Mouse (Mus musculus): Measurements from ENCODE around the gene Timm17a. TPM values are rescaled to one million over a fixed set of nuclear protein-coding genes. Genes with fewer than 3 reads are reported as not detected.
A peak's percentile ranks its signal among the peaks of the same experiment; 100 is the strongest.

Timm17a gene
- polyA plus RNA-seq, 1 experiment from 2014 or later = 234 TPM

DNA sequence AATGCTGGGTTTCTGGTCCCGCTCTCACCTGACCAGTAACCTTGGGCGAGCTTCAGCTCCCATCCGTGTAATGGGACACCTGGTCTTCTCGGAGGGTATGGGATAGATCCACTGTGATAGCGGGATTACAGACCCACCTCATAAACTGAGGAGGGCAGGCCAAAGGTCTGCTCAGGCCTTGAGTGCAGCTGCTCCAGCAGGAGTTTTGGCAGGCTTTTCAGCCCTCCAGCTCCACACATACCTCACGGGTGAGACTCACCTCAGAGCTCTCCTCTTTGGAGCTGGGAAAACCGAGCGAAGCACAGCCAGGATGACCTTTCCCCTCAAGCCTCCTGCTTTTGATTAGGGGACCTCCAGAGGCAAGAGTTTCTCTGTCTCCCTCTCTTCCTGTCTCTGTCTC lies 62.2 kb downstream of the Timm17a start:
- Histone ChIP-seq H3K9ac (ENCODE audit: low read length) (no peak overlapping the region), H3K4me1 (replicated peaks; ENCODE audit: control insufficient read depth, insufficient read depth, low read length) (0 out of 2 replicates have a peak, but pooled peaks cover 4% of the 10 kb centered on the region), H3K27me3 (replicated peaks; ENCODE audit: control insufficient read depth, insufficient read depth, low read length) (0 out of 2 replicates have a peak, but pooled peaks cover 7% of the 10 kb centered on the region), H3K27ac (ENCODE audit: low read depth) (no peak overlapping the region), H3K4me3 (ENCODE audit: low read depth, low read length) (no peak overlapping the region), H3K36me3 (ENCODE audit: control insufficient read depth, insufficient read depth, low read length) (peaks cover 6% of the 10 kb centered on the region; the same call in 1 of the 2 replicates), H3K4me2 (ENCODE audit: low read length) (no peak overlapping the region), H3K9me3 (ENCODE audit: control insufficient read depth, low read length) (no peaks in the 10 kb centered on the region)
- DNase-seq (ENCODE audit: low spot score) (no peak), ATAC-seq (replicated peaks; ENCODE audit: low FRiP score, low TSS enrichment, low read depth) (no peak)
- 77% methylated on average over 8 of the region's 8 CpGs for WGBS

DNA sequence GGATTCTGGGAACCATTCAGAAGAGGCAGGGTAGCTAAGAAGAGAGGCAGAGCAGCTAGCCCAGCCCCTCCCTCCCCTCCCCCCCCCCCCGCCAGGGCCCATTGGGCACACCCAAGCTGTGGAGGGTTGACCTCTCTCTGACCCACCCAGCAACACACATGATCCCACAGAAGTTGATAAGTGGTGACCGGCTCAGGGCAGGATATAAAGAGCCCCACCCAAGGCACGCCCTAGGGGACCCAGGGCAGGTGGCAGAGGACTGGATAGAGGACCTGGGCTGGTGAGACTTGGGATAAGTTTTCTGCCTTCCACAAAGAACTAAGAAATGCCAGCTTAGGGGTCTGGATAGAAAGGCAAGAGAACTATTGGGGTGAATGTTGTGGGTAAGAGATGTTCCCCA lies 62.9 kb downstream of the Timm17a start:
- no peak overlapping the region for H3K27ac ChIP-seq (ENCODE audit: low read depth)
- H3K27me3 ChIP-seq (replicated peaks; ENCODE audit: control insufficient read depth, insufficient read depth, low read length) = 0 out of 2 replicates have a peak, but pooled peaks cover 7% of the 10 kb centered on the region
- no peak overlapping the region for H3K9ac ChIP-seq (ENCODE audit: low read length)
- no peak overlapping the region for H3K4me3 ChIP-seq (ENCODE audit: low read depth, low read length)
- peak; percentile 82 for ATAC-seq (replicated peaks; ENCODE audit: low FRiP score, low TSS enrichment, low read depth)
- 0 out of 2 replicates have a peak, but pooled peaks cover 4% of the 10 kb centered on the region for H3K4me1 ChIP-seq (replicated peaks; ENCODE audit: control insufficient read depth, insufficient read depth, low read length)
- H3K9me3 ChIP-seq (ENCODE audit: control insufficient read depth, low read length) = no peaks in the 10 kb centered on the region
- WGBS = 50% methylated on average over 2 of the region's 3 CpGs
- no peak overlapping the region for H3K4me2 ChIP-seq (ENCODE audit: low read length)
- peaks cover 6% of the 10 kb centered on the region; the same call in 1 of the 2 replicates for H3K36me3 ChIP-seq (ENCODE audit: control insufficient read depth, insufficient read depth, low read length)
- peak; percentile 64 for DNase-seq (ENCODE audit: low spot score)

DNA sequence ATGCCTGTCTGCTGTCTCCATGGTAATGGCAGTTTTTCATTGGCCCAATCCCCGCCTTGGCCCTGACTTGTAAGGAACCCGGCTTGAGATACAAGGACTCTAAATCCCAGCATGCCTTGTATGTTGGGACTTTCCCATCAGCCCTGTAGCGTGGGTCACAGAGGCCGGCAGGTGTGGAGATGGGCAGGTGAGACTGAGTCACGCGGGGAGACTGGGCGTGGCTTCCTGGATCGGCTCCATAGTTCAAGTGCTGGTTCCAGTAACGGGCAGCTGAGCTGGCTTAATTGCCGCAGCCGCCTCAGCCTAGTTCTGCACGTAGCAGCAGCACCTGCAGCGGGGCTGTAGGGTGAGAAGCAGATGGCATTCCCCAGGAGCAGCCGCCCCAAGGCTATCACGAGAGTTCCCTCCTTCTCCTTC lies 65.1 kb downstream of the Timm17a start:
- Histone ChIP-seq H3K9me3 (ENCODE audit: control insufficient read depth, low read length) (no peaks in the 10 kb centered on the region), H3K4me2 (ENCODE audit: low read length) (peak overlapping the region; percentile 32), H3K36me3 (ENCODE audit: control insufficient read depth, insufficient read depth, low read length) (no peaks in the 10 kb centered on the region; the same call in 1 of the 2 replicates), H3K27ac (ENCODE audit: low read depth) (peak overlapping the region; percentile 47; the same call in 1 of the 2 replicates), H3K9ac (ENCODE audit: low read length) (no peak overlapping the region), H3K27me3 (replicated peaks; ENCODE audit: control insufficient read depth, insufficient read depth, low read length) (0 out of 2 replicates have a peak, but pooled peaks cover 7% of the 10 kb centered on the region), H3K4me3 (ENCODE audit: low read depth, low read length) (peak overlapping the region; percentile 10; the same call in 1 of the 2 replicates), H3K4me1 (replicated peaks; ENCODE audit: control insufficient read depth, insufficient read depth, low read length) (0 out of 2 replicates have a peak, but pooled peaks cover 4% of the 10 kb centered on the region)
- WGBS = 4% methylated on average over 15 of the region's 15 CpGs
- ATAC-seq (replicated peaks; ENCODE audit: low FRiP score, low TSS enrichment, low read depth) (peak; percentile 71), DNase-seq (ENCODE audit: low spot score) (peak; percentile 81)

Other genes with a start within 250 kb of the Timm17a start
- 0.69 and 0.97 TPM in 2 replicates for gene Lgr6, start 208.5 kb downstream of the Timm17a start, polyA plus RNA-seq (2014; fragmentation: Nextera tagmentation; extraction: Ambion mirVana)
- 2.0 TPM in 2 replicates for gene Ptpn7, start 181.1 kb downstream of the Timm17a start, polyA plus RNA-seq (2014; fragmentation: Nextera tagmentation; extraction: Ambion mirVana)
- 54.2 and 55.1 TPM in 2 replicates for gene Arl8a, start 167.0 kb downstream of the Timm17a start, polyA plus RNA-seq (2014; fragmentation: Nextera tagmentation; extraction: Ambion mirVana)
- gene Gpr37l1, start 146.1 kb downstream of the Timm17a start, polyA plus RNA-seq (2014; fragmentation: Nextera tagmentation; extraction: Ambion mirVana) = 0.35 and 0.50 TPM in 2 replicates
- gene Elf3, start 55.2 kb downstream of the Timm17a start, polyA plus RNA-seq (2014; fragmentation: Nextera tagmentation; extraction: Ambion mirVana) = 160 and 169 TPM in 2 replicates
- 129 and 132 TPM in 2 replicates for gene Rnpep, start 29.7 kb downstream of the Timm17a start, polyA plus RNA-seq (2014; fragmentation: Nextera tagmentation; extraction: Ambion mirVana)
- gene Lmod1, start 11.0 kb upstream of the Timm17a start, polyA plus RNA-seq (2014; fragmentation: Nextera tagmentation; extraction: Ambion mirVana) = 10.1 and 11.0 TPM in 2 replicates
- 27.3 and 28.7 TPM in 2 replicates for gene Shisa4, start 61.5 kb upstream of the Timm17a start, polyA plus RNA-seq (2014; fragmentation: Nextera tagmentation; extraction: Ambion mirVana)
- 121 and 133 TPM in 2 replicates for gene Ipo9, start 116.7 kb upstream of the Timm17a start, polyA plus RNA-seq (2014; fragmentation: Nextera tagmentation; extraction: Ambion mirVana)

Data from intestine, embryonic 14.5 days (tissue).